Mouse (Mus musculus): Measurements from ENCODE around the gene Tmem88b.
A peak's percentile ranks its signal among the peaks of the same experiment; 100 is the strongest.
"Not testable (repeated sequence)": the region's sequence is repeated elsewhere in the genome, so short reads cannot be mapped to it uniquely, and the experiment has no call there.

Gene Tmem88b

DNA sequence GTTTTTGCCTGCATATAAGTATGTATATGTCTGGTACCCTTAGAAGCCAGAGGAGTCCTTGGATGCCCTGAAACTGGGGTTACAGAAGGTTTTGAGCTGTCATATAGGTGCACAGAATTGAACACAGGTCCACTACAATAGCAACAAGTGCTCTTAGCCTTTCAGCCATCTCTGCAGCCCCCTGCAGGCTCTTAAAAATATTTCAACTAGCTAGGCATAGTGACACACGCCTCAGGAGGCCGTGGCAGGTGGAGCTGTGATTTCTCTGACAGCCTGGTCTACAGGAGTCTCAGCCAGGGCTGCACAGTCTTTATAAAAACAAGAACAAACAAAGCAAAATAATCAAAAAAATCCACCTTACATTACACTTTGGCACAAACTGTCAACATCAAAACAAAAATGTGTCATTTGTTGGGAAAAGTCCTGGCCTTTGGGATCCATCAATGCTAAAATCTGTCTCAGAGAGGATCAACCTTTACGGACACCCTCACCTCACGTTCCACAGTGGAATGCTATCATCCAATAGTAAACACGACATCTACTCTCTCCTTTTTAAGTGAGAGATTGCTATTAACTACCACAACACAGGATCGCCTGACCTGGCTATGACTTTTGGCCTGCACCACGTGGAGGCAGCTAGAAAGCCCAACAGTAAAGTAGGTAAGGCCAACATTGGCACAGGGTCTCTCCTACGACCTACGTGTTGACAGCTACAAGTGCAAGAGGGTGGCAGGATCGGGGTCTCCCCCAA is 25.6 kb downstream of the Tmem88b start:
- peak in 1 of 2 experiments; percentile 58 for DNase-seq

DNA sequence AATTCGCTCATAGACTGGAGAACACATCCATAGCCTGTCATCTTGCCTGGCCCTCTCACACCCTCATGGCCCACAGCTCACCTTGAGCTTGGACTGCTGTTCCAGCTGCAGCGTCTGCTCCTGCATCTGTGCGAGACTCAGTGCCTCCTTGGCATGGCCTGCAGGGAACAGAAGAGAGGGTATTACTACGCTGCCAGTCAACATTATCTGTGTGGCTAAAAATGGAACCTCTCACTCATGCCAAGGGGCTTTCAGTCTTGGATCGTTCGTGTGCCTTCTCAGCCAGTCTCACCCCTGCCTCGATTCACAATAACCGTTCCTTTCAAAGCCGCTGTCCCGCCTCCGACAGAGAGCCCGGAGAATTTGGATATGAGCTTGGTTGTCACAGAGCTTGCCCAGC is 28.7 kb downstream of the Tmem88b start:
- no peak for DNase-seq

DNA sequence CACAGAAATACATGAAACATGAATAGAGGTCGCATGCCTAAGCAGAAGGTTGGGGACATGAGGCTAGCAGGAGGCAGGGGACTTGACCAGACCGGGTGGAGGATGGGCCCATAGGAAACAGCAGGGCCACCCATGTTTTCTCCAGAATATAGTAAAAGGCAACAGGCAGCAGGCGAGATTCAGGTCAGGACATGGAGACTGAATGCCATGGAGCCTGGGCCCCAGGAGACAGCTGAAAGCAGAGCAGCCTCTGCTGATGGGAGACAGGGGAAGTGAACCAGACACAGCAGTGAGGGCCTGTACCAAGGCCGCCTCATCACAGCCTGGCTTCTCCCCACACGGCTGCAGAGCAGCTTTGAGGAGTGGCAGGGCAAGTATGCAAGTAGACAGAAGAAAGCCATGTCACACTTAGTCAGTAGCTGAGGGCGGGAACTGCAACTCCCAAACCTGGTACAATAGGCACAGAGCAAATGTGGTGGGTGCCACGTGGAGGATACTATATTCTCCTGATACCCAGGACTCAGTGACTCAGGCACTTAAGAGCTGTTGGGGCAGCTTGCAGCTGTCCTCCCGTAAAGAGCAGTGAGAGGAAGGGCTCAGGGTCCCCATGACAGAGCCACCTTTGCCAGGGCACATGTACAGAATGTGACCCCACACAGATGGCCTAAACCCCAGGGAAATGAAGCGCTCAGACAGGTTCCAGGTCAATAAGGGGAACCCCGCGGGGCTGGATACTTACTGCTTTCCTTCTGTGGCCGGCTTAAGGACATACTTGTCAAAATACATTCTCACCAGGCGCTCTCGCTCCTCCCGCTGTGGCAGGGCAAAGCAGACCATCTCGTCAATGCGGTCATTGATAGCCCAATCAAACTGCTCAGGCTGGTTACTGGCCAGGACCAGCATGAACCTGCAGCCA is 38.8 kb downstream of the Tmem88b start:
- DNase-seq, result no peak

DNA sequence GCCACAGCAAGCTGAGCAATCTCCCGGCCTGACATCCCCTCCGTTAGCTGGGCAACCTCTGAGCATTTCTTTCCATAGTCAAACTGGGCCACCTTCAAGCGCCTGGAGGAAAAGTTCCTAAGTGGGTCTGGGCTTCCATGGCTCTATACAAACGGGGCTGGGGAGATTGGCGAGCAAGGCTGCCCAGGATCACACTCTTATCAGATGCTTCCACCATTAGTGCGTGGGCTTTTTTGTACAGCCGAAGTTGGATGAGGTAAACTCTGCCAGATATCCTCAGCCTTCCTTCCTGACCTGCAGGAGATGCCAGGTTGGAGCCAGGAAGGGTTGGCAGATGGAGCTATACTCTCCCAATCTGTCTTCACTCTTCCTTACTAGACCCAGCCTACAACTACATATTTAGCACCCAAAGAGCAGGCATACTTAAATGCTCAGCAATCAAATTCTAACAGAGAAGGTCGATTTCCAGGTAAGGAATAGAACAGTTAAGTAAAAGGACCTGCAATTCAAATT is 39.6 kb downstream of the Tmem88b start:
- DNase-seq, result no peak

DNA sequence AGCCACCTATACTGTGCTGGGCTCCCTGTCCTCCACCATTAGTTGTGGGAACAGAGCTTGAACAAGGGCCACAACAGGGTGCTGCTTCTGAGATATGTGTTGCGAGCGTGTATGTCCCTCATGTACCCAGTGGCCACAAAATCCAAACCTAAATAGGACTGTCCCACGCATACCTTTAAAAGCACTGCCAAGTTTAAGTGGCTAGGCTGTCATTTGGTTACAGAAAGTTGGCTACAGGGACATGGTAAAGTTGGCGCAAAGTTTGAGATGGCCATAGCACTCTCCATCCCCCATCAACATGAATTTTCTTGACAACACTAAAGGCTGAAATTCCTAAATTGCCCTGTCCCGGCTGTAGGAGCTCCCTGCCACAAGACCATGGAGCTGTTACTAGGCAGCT is 40.5 kb downstream of the Tmem88b start:
- no peak for DNase-seq

DNA sequence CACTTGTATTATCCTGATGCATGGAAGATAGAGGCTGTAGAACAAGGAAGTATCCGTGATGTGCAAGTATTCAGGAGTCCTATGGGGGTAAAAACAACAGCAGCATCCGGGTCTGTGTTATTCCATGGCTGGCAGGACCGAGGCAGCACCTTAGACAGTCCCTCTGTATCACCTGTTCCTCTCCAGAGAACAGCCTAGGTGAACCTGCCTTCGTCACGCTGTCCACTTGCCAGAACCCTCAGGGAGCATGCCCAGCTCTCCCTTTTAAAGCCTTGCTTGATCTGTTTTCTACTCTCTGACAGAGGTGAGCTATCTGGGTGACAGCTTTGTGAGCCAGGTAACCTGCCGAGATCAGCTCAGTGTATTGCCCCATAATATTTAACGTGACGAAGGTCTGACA is 41.2 kb downstream of the Tmem88b start:
- no peak for DNase-seq

DNA sequence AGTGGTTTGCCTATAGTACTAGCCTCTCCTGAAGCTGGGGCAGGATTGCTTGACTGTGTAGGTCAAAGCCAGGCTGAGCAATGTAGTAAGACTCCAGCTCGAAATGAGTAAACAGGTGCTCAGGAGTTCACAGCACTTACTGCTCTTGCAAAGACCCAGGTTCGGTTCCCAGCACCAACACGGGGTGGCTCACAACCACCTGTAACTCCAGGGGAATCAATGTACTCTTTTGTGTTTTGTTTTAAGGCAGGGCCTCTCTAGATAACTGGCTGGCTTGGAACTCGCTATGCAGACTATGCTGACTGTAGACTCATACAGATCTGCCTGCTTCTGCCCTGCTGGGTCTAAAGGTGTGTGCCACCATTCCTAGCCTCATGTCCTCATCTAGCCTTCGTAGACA is 43.0 kb downstream of the Tmem88b start:
- no peak for DNase-seq

DNA sequence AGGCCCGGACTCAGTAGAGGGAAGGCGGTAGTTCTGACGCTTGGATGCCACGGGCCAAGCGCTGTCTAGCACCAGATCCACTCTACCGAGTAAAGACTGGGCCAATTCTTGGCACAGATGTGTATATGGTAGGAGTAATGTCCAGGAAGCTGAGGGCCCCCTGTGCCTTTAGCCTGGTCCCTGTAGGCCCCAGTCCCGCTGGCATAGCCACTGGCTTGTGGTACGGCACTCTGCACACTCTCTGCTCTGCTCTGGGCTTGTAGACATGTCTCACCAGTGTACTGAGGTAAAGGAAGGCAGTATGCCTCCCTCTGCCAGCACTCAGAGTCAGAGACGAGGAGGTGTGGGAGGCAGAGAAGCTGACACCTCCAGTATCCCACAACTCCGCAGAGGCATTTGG is 45.0 kb downstream of the Tmem88b start:
- not testable (repeated sequence) for DNase-seq

DNA sequence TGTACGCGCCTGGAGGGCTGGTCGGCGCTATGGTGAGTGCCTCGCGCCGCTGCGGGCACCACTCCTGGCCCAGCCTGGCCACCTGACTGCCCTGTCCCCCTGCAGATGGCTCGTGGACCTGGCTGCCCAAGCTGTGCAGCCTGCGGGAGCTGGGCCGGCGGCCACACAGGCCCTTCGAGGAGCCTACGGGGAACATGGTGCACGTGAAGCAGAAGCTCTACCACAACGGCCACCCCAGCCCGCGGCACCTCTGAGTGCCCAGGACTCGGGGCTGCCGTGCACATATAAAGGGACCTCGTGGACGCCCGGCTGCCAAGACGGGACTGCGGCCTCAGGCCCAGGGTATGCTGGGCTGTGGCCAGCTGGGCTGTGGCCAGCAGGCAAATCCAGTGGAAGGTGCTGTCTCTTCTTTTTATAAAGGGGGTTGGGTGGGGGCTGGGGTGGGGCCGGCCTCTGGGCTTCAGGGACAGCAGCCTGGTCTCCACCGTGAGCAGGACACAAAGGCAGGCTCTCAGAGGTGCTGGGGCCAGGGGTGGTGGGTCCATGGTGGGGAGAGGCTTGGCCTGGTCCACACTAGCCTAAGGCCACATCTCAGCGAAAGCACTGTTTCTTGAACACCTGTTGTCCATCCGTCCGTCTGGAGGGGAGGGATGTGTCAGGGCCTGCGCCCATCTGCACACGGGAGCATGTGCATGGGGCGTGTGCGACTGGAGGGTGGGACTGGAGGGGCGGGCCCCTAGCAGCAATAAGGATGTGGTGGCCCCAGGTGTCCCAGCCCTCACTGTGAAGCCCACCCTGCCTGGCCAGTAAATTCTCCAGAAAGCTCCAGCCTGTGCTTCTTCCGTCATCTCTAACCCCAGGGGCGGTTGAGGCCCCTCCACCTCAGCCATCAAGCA is 45.7 kb downstream of the Tmem88b start:
- DNase-seq, result no peak

DNA sequence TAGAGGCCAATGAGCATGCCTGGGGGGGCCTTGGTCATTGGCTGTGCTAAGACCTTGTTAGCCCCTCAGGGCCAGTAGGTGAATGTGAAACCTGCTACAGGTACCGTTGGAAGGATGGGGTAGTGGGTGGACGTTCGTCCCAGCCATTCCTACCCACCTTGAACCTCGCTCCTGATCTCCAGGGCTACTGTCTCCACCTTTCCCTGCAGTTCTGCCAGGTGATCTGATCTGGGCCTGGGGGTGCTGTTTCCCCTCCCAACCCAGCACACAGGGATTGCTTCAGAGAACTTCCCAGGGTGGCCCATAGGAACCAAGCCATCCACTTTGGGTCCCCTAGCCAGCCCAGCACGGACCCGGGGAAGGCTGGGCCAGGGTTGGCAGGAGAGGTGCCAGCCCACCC is 46.5 kb downstream of the Tmem88b start:
- no peak for DNase-seq

DNA sequence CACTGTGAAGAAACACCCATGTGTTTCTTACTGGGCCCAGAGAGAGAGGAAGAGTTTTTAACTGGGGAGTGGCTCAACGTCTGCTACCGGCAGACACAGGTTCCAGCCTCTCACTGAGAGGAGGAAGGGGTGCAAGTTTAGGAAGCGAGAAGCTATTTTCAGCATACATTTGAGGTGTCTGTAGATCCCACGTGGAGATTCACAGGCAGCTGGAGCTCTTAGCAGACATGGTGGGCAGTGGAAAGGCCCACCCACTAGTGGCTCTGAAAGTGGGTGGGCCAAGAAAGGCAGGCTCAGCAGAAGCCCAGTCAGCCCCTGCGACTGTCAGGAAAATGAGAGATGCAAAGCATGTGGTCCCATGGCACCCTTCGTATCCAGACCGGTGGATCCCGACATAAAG is 47.4 kb downstream of the Tmem88b start:
- DNase-seq, result no peak

DNA sequence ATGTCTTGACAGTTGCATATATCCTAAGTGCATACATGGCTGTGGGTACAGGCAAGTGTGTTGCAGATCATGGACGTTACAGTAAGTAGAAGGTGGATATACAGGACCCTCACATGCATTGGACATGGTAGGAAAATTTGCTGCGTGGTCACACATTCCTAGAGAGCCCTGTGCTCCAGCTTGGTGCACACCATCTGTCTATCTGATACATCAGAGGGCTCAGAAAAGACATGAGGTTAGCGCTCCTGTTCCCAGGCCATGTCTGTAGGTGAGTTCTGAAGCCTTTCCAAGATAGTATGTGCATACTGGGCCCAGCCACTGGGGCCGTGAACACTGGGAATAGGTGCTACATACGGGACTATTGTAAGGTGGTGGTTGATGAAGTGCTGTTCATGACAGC is 49.3 kb downstream of the Tmem88b start:
- no peak for DNase-seq

DNA sequence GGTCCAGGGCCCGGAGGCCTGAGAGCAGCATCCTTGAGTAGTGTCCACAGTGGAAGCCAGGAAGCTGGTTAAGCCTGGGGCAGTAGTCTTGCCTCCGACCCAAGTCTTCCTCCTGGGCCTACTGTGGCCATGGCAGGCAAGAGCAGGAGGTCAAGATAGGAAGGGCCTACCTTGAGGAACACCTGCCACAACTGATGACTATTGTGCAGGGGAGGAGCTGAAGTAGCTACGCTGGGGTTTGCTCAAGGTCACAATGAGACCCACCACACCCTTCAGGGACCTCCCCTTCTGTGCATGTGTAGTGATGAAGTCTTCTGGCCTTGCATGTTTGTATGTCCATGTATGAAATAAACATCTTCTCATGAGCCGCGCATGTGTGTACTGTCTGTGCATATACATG is 49.9 kb downstream of the Tmem88b start:
- no peak for DNase-seq

DNA sequence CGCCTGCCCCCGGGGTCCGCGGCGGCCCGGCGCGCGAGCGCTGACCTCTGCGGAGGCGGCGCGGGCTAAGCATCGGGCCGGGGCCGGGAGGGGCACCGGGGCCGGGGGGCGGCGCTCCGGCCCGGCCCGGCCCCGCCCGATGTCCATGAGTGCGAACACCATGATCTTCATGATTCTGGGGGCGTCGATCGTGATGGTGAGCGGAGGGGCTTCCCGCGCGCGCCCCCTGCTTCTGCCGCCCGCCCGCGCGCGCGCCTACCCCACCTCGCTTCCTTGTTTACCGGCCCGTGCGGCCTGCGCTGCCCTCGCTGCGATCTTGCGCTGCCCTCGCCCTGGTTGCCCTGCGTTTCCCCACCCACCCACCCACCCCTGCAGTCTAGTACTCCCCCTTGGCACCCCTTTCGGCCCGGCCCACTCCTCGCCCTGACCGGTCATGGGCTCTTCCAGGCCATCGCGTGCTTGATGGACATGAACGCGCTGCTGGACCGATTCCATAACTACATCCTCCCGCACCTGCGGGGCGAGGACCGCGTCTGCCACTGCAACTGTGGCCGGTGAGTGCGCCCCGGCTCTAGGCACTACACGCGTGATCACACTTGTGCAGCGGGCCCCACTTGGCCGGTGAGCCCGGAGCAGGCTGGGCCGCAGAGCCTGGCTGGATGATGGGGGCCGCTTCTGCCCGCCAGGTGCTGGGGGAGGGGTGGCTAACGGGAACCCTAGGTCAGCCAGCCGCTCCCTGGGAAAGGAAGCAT is 50.5 kb downstream of the Tmem88b start:
- DNase-seq, result peak; percentile 62 to 73

DNA sequence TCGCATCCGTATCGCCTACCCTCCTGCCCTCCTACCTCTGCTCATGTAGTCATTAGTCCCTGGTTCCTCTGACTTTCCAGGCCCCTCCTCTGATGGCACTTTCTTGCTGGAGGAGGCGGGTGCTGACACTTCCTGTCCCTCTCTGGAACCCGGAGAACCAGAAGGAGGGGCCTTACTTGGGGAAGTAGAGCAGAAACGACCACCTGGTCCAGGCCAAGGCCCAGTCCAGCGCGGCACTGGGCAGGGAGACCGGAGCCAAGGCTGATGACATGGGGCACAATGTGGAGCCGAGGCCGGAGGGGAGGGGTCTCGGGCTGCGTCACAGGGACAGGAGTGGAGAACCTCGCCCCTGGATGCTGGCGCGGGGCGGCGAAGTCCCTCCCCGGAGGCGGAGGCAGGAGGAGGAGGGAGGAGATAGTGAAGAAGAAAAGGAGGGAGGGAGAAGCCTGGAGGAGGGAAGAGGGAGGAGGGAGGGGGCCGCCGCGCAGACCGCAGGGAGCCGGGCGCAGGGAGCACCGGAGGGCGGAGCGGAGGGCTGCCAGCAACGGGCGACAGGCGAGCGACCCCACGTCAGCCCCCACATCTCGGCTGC is 51.2 kb downstream of the Tmem88b start, which contains the start of gene Tmem240:
Tmem240 (plus strand) TSS at position 451 of the 592 bp plus-strand sequence.
- peak; percentile 89 to 93 for DNase-seq

DNA sequence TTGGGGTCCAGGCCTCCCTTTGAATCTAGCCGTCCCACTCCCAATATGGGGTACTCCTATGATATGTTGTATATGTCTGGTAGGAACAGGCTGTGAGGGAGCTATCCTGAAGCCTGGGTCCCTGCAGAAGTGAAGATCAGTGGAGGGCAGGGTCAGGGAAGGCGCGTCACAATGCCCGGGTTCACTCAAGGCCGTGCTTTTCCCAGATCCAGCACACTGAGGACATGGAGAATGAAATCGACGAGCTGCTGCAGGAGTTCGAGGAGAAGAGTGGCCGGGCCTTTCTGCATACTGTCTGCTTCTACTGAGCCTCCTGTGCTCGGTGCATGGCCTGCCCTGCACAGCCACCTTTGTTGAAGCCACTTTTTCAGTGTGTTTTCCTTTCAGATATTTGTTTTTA is 52.4 kb downstream of the Tmem88b start:
- no peak for DNase-seq

Measured in kidney, postnatal 4 days (tissue).